Mouse (Mus musculus) CH12.LX (cell line): Measurements from ENCODE around the gene Morc3. TPM values are rescaled to one million over a fixed set of nuclear protein-coding genes. Genes with fewer than 3 reads are reported as not detected.
A peak's percentile ranks its signal among the peaks of the same experiment; 100 is the strongest.

Experiments
- DNase-seq: peaks from one replicate; pipeline ENCODE4 v3.0.0-alpha.2; 2013; ENCODE audit errors: extremely low read depth
- H3K27ac ChIP-seq: 2 replicates; pipeline ENCODE4 v1.5.1; 2012; ENCODE audit warnings: low read depth, mild to moderate bottlenecking, control low read depth, moderate library complexity; ENCODE audit not compliant: insufficient read depth
- H3K27me3 ChIP-seq: replicated peaks from 2 replicates; pipeline ENCODE3; 2012; ENCODE audit warnings: inconsistent platforms
- H3K36me3 ChIP-seq, 2 experiments: replicated peaks in 1 of 2; 2 replicates each; pipeline versions ENCODE3 to v1.6.1; 2012; ENCODE audit warnings: inconsistent platforms in 1 of 2, low read length in 1 of 2, mild to moderate bottlenecking in 1 of 2, mixed read lengths in 1 of 2, moderate library complexity in 1 of 2; ENCODE audit not compliant: control insufficient read depth in 1 of 2, insufficient read depth in 1 of 2
- H3K4me1 ChIP-seq, 2 experiments: 2 replicates each; pipeline ENCODE4 v1.6.1; 2012; ENCODE audit warnings: inconsistent platforms in 1 of 2, moderate library complexity in 1 of 2; ENCODE audit not compliant: insufficient read depth in 2 of 2, control insufficient read depth in 1 of 2
- H3K4me2 ChIP-seq: 2 replicates; pipeline ENCODE4 v1.6.1; 2012; ENCODE audit warnings: low read depth, mild to moderate bottlenecking, control low read depth; ENCODE audit not compliant: poor library complexity, insufficient read depth, severe bottlenecking
- H3K4me3 ChIP-seq, 3 experiments: fragments of 150-350 bp in 1 of 3; sonication (generic) in 1 of 3; replicated peaks in 1 of 3; 2 replicates each; pipeline versions ENCODE3 to v1.5.1; 2011 to 2012; ENCODE audit warnings: low read depth in 2 of 3, low read length in 2 of 3, mild to moderate bottlenecking in 2 of 3, moderate library complexity in 2 of 3, control low read depth in 1 of 3, improper control_type of control experiment in 1 of 3, inconsistent platforms in 1 of 3, mixed read lengths in 1 of 3; ENCODE audit not compliant: poor library complexity in 1 of 3
- H3K79me2 ChIP-seq: replicated peaks from 2 replicates; pipeline ENCODE4 v1.6.1; 2012; ENCODE audit warnings: mild to moderate bottlenecking, moderate library complexity; ENCODE audit not compliant: control insufficient read depth, poor library complexity, insufficient read depth, severe bottlenecking; ENCODE audit errors: extremely low read depth
- H3K9ac ChIP-seq: 2 replicates; pipeline ENCODE4 v1.6.1; 2012; ENCODE audit warnings: low read depth, mild to moderate bottlenecking, control low read depth, moderate library complexity; ENCODE audit not compliant: insufficient read depth
- H3K9me3 ChIP-seq: replicated peaks from 2 replicates; pipeline ENCODE3; 2012; ENCODE audit warnings: low read length, inconsistent platforms, mixed read lengths
- BHLHE40 ChIP-seq: IDR thresholded peaks from 2 replicates; pipeline ENCODE4 v1.6.1; 2011; ENCODE audit warnings: mild to moderate bottlenecking, low read depth, low read length, improper control_type of control experiment
- ELF1 ChIP-seq: IDR thresholded peaks from 2 replicates; pipeline ENCODE4 v1.6.1; 2014; ENCODE audit warnings: low read depth, mild to moderate bottlenecking, inconsistent platforms, low read length, improper control_type of control experiment
- ETS1 ChIP-seq: conservative IDR thresholded peaks from 2 replicates; pipeline ENCODE4 v1.6.1; 2012; ENCODE audit warnings: low read depth, mild to moderate bottlenecking, inconsistent platforms, low read length, improper control_type of control experiment, moderate library complexity
- GABPA ChIP-seq: IDR thresholded peaks from 2 replicates; pipeline ENCODE4 v1.6.1; 2012; ENCODE audit warnings: low read depth, low read length, improper control_type of control experiment, inconsistent platforms; ENCODE audit not compliant: insufficient replicate concordance
- HCFC1 ChIP-seq: IDR thresholded peaks from 2 replicates; pipeline ENCODE4 v1.6.1; 2012; ENCODE audit warnings: low read depth, mild to moderate bottlenecking, inconsistent platforms, low read length, improper control_type of control experiment
- IRF4 ChIP-seq: IDR thresholded peaks from 2 replicates; pipeline ENCODE4 v1.6.1; 2014; ENCODE audit warnings: low read depth, mild to moderate bottlenecking, inconsistent platforms, low read length, improper control_type of control experiment
- JUN ChIP-seq: IDR thresholded peaks from 2 replicates; pipeline ENCODE4 v1.6.1; 2011; ENCODE audit warnings: low read depth, mild to moderate bottlenecking, low read length, improper control_type of control experiment, moderate library complexity; ENCODE audit not compliant: insufficient read depth
- JUND ChIP-seq: conservative IDR thresholded peaks from 2 replicates; pipeline ENCODE4 v1.6.1; 2011; ENCODE audit warnings: low read depth, low read length, improper control_type of control experiment
- KAT2A ChIP-seq: IDR thresholded peaks from 2 replicates; pipeline ENCODE4 v1.6.1; 2012; ENCODE audit warnings: low read length, improper control_type of control experiment, inconsistent platforms; ENCODE audit not compliant: insufficient replicate concordance
- MAFK ChIP-seq: IDR thresholded peaks from 2 replicates; pipeline ENCODE4 v1.6.1; 2011; ENCODE audit warnings: low read length, improper control_type of control experiment; ENCODE audit not compliant: insufficient replicate concordance
- MAZ ChIP-seq: IDR thresholded peaks from 2 replicates; pipeline ENCODE4 v1.6.1; 2012; ENCODE audit warnings: low read depth, mild to moderate bottlenecking, inconsistent platforms, low read length, improper control_type of control experiment, moderate library complexity
- MYC ChIP-seq: IDR thresholded peaks from 2 replicates; pipeline ENCODE4 v1.6.1; 2011; ENCODE audit warnings: low read depth, mild to moderate bottlenecking, improper control_type of control experiment, low read length
- NELFE ChIP-seq: IDR thresholded peaks from 2 replicates; pipeline ENCODE4 v1.6.1; 2011; ENCODE audit warnings: low read depth, low read length, improper control_type of control experiment
- POLR2A ChIP-seq: IDR thresholded peaks from 2 replicates; pipeline ENCODE4 v1.6.1; 2011; ENCODE audit warnings: low read depth, mild to moderate bottlenecking, improper control_type of control experiment, low read length
- POLR2AphosphoS2 ChIP-seq: IDR thresholded peaks from 2 replicates; pipeline ENCODE4 v1.6.1; 2011; ENCODE audit warnings: low read depth, low read length, improper control_type of control experiment
- RAD21 ChIP-seq: IDR thresholded peaks from 2 replicates; pipeline ENCODE4 v1.6.1; 2011; ENCODE audit warnings: low read depth, mild to moderate bottlenecking, low read length, improper control_type of control experiment, moderate library complexity
- RCOR1 ChIP-seq: conservative IDR thresholded peaks from 2 replicates; pipeline ENCODE4 v1.6.1; 2012; ENCODE audit warnings: low read depth, mild to moderate bottlenecking, inconsistent platforms, low read length, improper control_type of control experiment
- SMC3 ChIP-seq: IDR thresholded peaks from 2 replicates; pipeline ENCODE4 v1.6.1; 2011; ENCODE audit warnings: low read depth, low read length, improper control_type of control experiment
- TBP ChIP-seq: conservative IDR thresholded peaks from 2 replicates; pipeline ENCODE4 v1.6.1; 2011; ENCODE audit warnings: low read depth, low read length, improper control_type of control experiment
- TCF12 ChIP-seq: IDR thresholded peaks from 2 replicates; pipeline ENCODE4 v1.6.1; 2014; ENCODE audit warnings: low read depth, mild to moderate bottlenecking, inconsistent platforms, low read length, improper control_type of control experiment
- ZC3H11A ChIP-seq: IDR thresholded peaks from 2 replicates; pipeline ENCODE4 v1.6.1; 2012; ENCODE audit warnings: low read depth, mild to moderate bottlenecking, inconsistent platforms, low read length, improper control_type of control experiment
- ZKSCAN1 ChIP-seq: IDR thresholded peaks from 2 replicates; pipeline ENCODE4 v1.6.1; 2012; ENCODE audit warnings: low read depth, inconsistent platforms, low read length, improper control_type of control experiment, borderline replicate concordance
- dilution Hi-C: fragments of 300-500 bp; cut with MboI; formaldehyde crosslinking; loops from 2 replicates; pipeline ENCODE4 v1.14.3; 2020; ENCODE audit warnings: low sequenced_read_pairs; ENCODE audit not compliant: extremely low pct_unique_long_range_greater_than_20kb, extremely low pct_ligation_motif_present
- in situ Hi-C: fragments of 300-500 bp; cut with MboI; formaldehyde crosslinking; loops from 3 replicates; pipeline ENCODE4 v1.14.3; 2019; ENCODE audit warnings: low sequenced_read_pairs, low pct_ligation_motif_present, low pct_unique_long_range_greater_than_20kb, mixed read lengths
- polyA plus RNA-seq: library from polyadenylated mRNA; unstranded; fragments of >175 nt; gene quantifications from 2 replicates; pipeline ENCODE4 v1.2.1, GENCODE M21; 2012; ENCODE audit warnings: low read depth; ENCODE audit not compliant: insufficient read length
- total RNA-seq, 2 experiments: library from RNA; depleted of rRNA; stranded (reverse); fragments of 300-350 nt in 1 of 2; fragments of >200 nt in 1 of 2; gene quantifications; 2 replicates each; pipeline ENCODE4 v1.2.3; 2012 to 2014

The Morc3 gene
- total and polyA plus RNA-seq, 3 experiments = 17.8 to 53.2 (median 25.4) TPM

- TF ChIP-seq HCFC1 = no peak
- no peak for TF ChIP-seq TCF12
- TF ChIP-seq IRF4 = no peak
- no peak for TF ChIP-seq NELFE
Observed at GRCm38 (mm10) chr16:93884086-93884721, 52.3 kb downstream of the Morc3 start (continued).

GRCm38 (mm10) chr16:93884722-93885113 is 52.8 kb downstream of the Morc3 start:
- Histone ChIP-seq H3K27me3 (no peaks in the 10 kb centered on the region), H3K4me2 (peak overlapping the region; percentile 83), H3K9me3 (no peaks in the 10 kb centered on the region), H3K36me3 (peaks cover 20 to 44% of the 10 kb centered on the region in 2 experiments), H3K27ac (no peak overlapping the region), H3K4me1 (peaks cover 0 to 44% of the 10 kb centered on the region in 2 experiments; a peak in 3 of 4 replicates), H3K9ac (peak overlapping the region; percentile 55), H3K79me2 (no peaks in the 10 kb centered on the region; the same call in 1 of the 2 replicates), H3K4me3 (peak overlapping the region; percentile 81 to 89 (median 83))
- dilution Hi-C loops = no loop called here
- DNase-seq = no peak
- TF ChIP-seq JUND (no peak), POLR2AphosphoS2 (no peak), HCFC1 (no peak), TBP (no peak), POLR2A (no peak), SMC3 (no peak), RAD21 (no peak)
- in situ Hi-C loops = loop anchor here (10.0 kb wide), 1 partner anchor 200 kb away; the partner anchor contains the start of gene Cbr3

GRCm38 (mm10) chr16:93888481-93888880 is 56.6 kb downstream of the Morc3 start:
- no peak overlapping the region for H3K4me3 ChIP-seq

More at GRCm38 (mm10) chr16:93888481-93888880, 56.6 kb downstream of the Morc3 start:
- Histone ChIP-seq H3K36me3 (peaks cover 58 to 81% of the 10 kb centered on the region in 2 experiments), H3K9ac (no peak overlapping the region), H3K4me2 (no peak overlapping the region), H3K79me2 (no peaks in the 10 kb centered on the region; the same call in 1 of the 2 replicates), H3K27me3 (no peaks in the 10 kb centered on the region), H3K27ac (no peak overlapping the region), H3K4me1 (peaks cover 4 to 55% of the 10 kb centered on the region in 2 experiments), H3K9me3 (no peaks in the 10 kb centered on the region)
- DNase-seq = peak; percentile 65
- dilution Hi-C loops = no loop called here
- TF ChIP-seq SMC3 (no peak), MAZ (no peak), GABPA (no peak), ZC3H11A (no peak), ZKSCAN1 (no peak), RCOR1 (no peak), MYC (no peak), POLR2A (no peak), MAFK (no peak), BHLHE40 (no peak), NELFE (no peak), POLR2AphosphoS2 (no peak), KAT2A (no peak), JUND (no peak), ETS1 (no peak), ELF1 (no peak), JUN (no peak)
- in situ Hi-C loops = loop anchor here (10.0 kb wide), 1 partner anchor 204 kb away; the partner anchor contains the start of gene Cbr3
